Mouse (Mus musculus) left cerebral cortex, adult 11 months (tissue): ENCODE measurements around the gene Tssk1.
A peak's percentile ranks its signal among the peaks of the same experiment; 100 is the strongest.

ENCODE experiments used
- DNase-seq: peaks from one replicate; pipeline ENCODE4 v3.0.0; 2022; ENCODE audit warnings: low spot score

The Tssk1 gene

DNA sequence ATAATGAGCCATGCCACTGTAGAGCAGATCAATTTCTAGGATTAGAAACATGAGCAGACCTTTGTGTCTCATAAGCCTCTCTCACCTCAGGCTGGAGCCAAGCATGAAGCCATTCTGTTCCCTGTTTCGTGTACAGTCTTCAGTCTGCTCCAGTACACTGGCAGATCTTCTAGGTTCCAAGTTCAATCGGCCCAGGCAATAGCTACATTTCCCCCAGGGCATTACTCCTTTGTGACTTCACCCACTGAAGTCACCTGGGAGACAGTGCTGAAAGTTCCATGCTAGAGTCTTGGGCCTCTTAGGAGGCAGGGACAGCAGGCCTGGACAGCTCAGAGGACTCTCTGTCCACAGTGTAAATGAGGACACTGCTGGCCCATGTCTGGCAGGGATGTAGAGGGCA lies at the start of gene Tssk1:
TSS of gene Tssk1 (plus strand) at position 301 of the 400 bp plus-strand sequence.
- no peak for DNase-seq

DNA sequence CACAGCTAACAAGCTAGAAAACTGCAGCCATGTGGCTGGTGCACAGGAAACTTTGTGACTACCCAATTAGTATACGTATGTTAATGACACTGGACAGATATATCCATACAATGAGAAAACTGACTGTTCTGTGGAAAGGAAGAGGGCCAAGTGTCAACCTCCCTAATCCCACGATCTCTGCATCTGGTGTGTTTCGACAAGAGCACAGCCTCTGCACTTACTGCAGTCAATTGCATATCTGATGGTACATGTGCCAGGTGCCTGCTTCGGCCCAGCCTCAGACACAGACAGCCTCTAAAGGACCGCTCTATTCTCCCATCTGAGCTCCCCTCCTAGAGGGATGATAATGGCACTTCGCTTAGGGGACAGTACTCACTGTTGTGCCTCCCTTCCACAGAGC lies 45.6 kb upstream of the Tssk1 start:
- no peak for DNase-seq

DNA sequence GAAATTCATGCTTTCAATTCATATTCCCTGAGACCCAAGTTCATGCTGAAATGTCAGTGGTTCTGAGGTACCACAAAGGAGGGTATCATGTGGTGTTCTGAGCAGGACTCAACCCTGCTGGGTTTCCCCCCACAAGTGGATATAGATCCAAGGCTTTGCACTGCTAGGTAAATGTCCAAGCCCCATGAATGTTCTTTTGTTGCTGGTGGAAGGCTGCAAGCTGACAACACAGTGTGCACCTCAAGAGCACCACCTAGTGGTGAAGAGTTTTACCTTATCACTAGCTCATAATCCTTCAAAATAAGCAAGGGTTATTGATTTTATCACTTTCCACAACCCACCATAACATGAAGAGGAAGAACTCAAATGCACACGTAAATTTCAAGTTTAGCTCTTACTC lies 45.1 kb upstream of the Tssk1 start:
- peak; percentile 53 for DNase-seq

DNA sequence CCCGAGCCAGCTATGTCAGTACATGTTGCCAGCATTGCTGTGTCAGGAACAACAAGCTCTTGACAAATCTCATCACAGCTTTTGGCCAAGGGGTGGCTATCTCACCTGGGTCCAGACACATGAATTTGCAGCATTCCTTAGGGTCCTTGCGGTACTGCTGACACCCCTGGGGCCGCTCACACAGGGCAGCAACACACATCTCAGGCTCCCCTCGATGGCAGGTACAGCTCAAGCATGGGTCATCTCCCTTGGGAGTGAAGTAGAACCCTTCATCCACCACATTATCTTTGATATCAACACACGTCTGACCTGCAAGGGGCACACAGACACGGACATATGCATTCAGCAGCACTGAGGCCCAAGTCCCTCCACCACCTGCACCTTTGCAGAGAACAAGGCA lies 44.5 kb upstream of the Tssk1 start:
- DNase-seq = no peak

DNA sequence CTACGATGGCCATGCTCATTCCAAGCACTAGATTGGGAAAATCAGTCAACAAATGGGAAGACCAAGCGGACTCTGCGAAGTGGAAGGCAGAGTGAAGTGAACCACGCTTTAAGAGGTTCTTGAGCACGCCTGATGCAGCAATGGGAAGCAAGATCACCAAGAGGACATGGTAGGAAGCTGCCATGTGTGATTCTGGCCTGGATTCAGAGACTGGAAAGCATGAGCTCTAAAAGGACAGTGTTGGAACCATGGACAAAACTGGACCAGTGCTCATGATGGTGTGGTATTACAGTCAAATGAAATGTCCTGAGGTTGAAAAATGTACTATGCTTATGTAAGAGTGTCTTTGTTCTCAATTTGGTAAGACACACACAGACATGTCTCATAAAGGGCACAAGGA lies 42.7 kb upstream of the Tssk1 start:
- DNase-seq = no peak

DNA sequence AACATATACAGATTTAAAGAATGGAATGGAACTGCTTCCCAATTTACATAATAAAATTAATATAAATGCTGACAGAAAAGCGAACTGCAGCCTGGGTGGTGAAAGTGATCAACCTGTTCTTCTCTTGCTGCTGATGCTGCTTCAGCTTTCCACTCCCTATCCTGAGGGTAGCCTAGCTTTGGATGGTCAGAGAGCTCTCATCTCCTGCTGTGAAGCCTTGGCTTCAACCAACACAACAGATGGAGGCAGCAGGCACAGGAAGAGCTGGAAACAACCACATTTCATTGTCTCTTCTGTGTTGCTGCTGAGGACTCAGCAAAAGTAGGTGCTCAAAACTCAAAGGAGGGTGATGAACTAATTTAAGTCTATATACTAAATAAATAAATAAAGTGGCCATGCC lies 42.2 kb upstream of the Tssk1 start:
- no peak for DNase-seq

DNA sequence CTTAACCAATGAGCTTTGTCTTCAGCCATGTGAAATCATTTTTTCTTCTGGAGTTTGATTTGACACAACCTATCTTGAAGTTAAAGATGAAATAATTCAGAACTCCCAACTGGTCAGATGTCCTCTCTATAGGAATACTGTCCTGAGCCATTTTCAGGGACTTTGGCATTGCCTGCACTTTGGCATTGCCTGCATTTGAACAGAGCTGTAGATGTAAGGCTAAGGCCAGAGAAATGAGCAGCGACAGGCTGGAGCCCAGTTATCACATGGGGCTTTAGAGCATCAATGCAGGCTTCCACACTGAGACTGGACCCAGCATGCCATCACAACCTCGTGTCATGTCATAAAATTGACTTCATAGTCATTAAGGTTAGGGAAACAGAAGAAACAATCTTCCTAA lies 40.8 kb upstream of the Tssk1 start:
- no peak for DNase-seq

DNA sequence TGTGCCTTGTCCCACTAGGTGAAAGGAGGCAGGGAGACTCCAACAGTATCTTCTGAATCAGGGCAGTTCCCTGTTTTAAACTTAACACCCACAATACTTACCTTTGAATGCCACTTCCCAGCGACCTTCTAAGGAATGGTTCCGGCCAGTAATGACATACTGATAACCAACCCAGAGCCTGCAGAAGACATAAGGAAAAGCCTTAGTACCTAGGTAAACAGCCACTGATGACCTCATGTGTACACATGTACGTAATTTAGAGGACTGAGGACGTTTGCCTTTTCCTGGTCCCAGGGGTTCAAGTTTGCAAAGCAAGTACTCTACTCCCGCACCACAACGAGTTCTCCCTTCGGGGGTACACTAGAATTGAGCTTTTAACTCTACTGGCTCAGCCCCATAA lies 36.9 kb upstream of the Tssk1 start:
- DNase-seq = no peak

DNA sequence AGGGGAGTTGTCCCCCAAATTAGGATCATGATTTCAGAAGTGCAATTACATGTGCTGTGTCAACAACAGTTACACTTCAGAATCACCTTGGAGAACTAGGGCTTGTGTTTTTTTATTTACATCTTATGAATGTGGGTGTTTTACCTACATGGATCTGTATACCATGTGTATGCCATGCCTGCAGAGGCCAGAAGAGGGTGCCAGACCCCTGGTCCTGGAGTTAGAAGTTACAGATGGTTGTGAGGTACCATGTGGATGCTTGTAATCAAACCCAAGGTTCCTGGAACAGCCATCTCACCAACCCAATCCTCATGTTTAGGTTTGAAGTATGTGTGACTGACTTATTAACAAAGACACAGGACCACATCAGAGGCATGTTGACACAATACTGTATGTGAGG lies 35.4 kb upstream of the Tssk1 start:
- no peak for DNase-seq

DNA sequence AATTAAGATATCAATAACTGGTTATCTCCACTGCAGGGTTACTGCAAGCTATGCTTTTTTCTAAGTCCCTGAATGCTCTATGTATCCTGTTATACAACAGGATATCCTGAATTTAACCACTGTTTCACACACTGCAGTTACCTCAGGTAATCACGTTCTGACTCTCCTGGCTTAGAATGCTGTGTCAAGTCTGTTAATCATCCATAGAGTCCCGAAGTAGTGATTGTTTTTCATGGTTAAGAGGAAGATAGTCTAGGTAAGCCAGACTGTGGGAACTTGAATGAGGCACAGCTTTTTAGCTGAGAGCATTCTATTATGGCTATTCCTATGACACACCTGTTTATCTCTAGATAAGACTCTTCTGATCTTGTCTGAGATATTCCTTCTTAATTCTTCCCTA lies 28.7 kb upstream of the Tssk1 start:
- DNase-seq = no peak

DNA sequence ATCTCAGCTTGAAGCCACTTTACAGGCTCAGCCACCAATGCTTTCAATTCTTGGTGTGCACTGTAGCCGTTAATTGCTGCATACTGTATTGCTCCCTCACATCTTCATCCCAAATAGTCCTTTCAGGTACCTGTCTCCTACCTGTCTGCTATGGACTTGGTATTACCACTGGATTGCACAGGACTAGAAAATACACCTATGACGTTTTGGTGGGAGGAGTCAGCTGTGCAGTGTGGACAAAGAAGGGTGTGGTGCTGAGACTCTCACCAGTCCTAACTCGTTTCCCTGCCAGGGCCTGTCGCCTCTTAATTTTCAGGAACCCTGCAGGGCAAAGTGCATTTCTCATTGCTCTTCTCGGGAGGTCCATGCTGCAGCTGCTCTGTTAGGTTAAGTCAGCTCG lies 28.3 kb upstream of the Tssk1 start:
- DNase-seq = no peak

DNA sequence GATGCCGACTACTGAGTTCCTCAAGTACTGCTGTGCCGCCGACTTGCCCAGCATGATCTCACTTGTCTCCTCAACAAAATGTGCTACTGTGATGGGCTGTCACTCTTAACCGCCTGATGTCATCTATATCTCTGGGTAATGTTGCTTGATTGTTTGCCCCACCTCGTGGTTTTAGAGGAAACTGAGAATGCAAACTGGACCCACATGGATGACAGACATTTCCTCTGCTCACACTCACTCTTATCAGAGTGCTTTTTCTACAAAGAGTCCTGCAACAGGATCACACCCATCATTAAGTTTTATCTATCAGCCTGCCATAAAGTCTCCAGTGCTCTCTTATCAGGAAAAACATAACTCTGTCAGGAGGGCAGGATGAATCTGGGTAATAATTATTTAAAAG lies 22.8 kb upstream of the Tssk1 start:
- no peak for DNase-seq

DNA sequence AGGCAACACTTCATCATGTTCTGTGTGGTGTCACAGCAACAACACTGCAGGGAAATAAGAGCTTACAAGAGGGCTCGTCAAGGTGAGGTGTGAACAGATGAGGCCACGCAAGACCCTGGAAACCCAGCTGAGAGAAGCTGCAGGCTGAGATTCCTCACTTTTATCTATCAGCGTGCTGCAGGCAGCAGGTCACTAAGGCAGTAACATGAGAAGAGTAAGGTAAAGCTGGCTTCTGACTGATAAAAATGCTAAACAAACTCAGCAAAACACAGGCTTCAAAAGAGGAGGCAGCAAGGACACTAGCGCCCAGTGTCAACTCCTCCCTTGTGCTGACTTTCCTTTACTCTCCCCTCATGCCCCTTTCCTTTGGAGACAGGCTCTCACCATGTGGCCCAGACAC lies 21.0 kb upstream of the Tssk1 start:
- DNase-seq = no peak

DNA sequence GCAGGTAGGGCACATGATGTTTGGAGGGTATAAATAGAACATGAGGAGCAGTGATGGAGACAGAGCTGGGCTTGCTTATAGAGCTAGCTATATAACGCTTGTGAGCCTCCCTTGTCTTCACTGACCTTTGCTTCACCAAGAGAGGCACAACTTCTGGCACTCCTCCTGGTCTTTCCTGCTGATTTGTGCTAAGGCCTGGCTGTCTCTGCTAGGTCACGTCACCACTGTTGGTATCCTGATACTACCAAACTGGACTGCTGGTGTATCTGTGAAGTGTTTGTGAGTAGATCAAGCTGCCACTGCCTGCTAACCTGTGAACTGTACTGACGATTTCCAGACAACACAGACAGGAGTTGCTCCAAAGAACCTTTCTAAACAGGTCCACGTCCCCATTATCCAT lies 18.8 kb upstream of the Tssk1 start:
- no peak for DNase-seq

DNA sequence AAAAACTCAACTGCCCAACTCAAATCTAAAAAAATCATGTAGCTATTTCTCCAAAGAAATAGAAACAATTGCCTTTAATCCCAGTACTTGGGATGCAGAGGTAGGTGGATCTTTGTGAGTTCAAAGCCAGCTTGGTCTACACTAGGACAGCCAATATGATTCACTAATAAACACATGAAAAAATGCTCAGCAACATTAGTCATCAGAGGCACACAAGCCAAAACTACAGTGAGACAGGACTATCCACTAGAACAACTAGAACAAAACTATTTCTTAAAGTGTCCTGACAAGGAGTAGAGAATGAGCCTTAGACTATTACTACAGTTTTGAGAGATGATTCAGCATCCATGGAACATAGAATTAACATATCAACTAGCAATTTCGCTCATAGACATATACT lies 17.9 kb upstream of the Tssk1 start:
- DNase-seq = no peak

DNA sequence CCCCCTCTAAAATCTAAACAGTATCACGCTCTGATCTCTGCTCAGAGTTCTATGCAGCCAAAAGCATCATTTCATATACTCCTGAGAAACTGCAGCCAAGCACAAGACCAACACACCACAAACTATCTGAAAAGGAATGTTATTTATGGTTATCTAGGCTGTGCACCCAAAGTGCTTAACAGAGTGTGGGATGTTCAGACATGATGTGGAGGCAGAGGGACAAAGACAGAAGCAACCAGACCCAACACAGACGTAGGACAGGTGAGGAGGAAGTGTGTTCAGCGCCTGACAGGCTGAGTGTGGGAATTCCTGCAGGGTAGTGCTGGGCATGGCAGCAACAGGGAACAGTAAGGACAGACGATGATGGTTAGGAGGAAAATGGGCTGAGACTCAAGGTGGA lies 14.5 kb upstream of the Tssk1 start:
- DNase-seq = no peak

DNA sequence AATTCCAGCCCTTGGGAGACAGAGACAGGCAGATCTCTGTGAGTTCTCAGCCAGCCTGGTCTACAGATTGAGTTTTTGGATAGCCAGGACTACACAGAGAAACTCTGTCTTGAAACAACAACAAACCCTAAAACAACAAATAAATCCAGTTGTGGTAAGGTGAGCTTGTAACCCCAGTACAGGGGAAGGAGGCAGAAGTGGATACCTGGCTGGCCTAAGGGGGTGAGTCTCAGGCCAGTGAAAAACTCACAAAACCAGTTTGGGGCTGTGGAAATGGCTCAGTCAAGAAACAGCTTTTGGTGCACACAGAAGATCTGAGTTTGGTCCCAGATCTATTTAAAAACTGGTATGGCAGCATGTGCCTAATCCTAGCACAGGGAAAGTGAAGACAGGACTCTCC lies 11.8 kb upstream of the Tssk1 start:
- no peak for DNase-seq

DNA sequence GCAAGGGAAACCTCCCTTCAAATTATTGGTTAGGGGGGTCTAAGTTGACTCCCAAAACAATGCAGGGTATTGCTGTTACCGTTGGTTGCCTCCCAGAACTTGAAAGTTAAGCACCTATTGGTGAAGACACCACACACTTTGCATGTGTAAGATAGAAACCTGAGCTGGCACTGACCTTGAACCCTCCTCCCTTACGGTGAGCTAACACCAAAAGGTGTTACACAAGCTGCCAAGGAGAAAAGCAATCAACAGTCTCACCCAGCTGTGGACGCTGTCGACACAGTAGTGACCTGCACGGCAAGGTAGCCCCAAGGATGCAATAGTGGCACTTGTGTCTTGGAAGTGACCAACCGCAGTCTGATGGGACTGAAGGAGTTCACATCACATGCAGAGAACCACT lies 9.9 kb upstream of the Tssk1 start:
- DNase-seq = no peak

DNA sequence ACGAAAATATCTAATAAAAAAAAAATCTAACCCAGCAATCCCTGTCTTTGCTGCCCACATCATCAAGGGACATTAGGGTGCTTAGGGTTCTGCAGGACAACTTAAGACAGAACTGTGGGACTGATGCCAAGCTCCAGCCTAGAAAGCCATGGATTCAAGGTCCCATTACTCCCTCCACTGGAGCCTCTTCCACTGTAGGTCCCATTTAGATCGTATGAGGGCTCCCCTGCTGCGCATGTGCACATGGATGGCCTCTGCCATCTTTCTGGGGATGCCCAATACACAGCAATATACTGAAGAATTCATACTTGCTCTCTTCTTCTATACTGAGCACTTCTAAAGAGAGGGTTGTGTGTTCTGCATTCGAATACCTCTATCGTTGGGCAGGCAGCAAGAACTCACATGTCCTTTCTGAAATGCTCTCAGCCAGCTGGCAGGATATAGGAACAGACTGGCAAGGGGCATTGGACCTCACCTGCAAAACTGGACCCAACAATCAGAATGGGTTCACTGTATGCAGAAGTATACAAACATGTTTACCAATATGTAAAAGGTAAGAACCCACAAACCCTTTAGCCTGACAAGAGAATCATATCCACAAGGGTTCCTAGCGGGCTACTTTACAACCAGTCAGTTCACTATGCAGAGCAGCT lies 4.2 kb upstream of the Tssk1 start:
- no peak for DNase-seq

DNA sequence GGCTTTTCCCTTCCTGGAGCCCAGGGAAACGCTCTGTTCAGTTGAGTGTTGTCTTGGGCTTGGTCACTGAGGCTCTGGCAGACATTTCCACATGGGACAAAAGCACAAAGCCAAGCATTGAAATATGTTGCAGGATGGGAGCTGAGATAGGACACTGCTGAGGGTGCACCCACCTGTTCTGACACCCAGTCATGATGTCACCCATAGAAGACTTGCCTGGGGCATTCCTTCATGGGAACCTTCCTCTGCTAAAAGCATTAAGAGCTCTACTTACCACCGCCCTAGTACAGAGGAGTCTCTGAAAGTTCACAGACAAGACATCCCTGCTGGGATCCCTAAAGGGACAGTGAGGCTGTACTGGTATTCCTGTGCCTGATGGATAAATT lies 3.7 kb upstream of the Tssk1 start:
- DNase-seq = no peak

DNA sequence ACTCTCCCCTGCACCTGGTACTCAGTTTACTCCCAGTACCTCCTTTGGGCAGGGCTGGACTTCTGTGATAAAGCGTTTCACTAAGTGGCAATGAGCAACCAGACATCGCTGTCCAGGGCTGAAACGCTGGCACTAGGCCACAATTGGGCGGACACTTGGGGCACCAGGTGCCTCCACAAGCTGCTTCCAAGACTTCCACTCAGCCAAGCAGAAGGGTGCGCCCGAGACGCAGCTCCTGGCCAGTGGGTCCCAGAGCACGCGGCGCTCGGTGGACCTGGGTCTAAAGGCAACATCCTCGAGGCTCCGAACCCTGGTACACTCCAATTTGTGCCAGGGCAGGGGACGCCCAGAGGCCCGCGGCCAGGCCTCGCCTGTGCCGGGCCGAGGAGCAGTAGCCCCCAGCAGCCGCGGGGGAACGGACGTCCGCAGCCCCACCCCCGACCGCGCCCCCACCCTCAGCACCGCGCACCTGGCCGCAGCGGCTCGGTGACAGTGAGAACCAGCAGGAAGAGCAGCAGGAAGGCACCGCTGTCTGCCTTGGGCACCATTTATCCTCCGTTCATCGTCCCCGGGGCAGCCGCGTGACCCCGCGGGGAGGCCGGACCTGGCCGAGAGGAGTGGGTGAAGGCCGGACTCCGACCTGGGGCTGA lies 3.0 kb upstream of the Tssk1 start:
- DNase-seq = no peak

DNA sequence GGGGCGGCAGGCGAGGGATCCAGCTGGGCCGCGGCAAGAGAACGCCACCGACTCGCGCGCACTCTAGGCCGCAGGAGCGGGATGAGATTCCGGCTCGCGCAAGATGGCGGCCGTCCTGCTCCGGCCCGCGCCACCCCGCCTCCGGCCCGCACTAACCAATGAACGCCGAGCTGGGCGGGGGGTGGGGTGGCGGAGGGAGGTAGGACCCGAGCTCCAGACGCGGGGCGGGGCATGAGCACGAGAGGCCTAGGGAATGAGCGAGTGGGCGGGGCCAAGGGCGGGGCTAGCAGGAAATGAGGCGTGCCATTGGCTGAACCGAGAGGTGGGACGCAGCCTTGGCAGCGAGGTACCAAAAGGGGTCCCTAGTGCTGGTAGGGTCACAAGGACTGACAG lies 2.5 kb upstream of the Tssk1 start, which contains the start of gene Gm20518:
TSS of gene Gm20518 (minus strand) at position 105 of the 393 bp plus-strand sequence.
- peak; percentile 97 for DNase-seq

DNA sequence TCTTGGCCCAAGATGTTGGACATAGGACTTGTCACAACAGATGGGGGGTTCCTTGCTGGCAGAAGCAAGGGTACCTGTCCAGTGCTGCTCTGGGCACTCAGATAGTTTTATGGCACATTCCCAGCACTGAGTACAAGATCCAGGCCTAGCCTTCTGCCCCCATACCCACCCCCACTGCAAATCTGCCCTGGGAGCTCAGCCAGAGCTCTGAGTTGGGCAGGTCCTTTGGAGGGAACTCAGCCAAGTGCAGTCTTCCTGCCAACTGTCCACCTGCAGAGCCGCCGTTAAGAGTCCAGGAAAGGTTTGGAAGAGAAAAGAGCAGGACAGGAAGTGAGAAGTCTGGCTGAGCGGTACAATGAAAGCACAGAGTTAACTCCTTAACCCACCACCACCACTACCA lies 1.4 kb upstream of the Tssk1 start:
- no peak for DNase-seq

DNA sequence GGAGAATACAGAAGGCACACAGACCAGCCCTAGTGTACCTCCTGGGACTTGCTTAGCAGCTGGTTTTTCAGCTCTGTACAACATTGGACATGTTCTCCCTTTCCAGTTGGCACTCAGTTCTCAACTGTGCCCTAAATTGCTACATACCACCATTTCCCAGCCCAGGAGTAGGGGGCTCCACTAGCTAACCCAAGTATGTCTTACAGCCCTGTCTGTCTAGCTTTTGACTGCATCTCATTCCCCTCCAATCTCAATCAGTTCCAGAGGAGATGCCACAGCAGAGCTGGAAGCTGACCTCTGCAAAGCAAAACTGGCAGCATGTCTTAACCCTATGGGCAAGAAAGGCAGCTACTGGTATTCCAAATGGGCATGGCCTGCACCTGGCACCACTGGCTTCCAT lies 2.1 kb downstream of the Tssk1 start:
- DNase-seq = no peak
